Mouse (Mus musculus) ES-Bruce4 (cell line): ENCODE results near the gene Sgsh. TPM values are rescaled to one million over a fixed set of nuclear protein-coding genes. Genes with fewer than 3 reads are reported as not detected.

Experiments
- H3K27ac ChIP-seq: 2 replicates; pipeline ENCODE4 v1.5.1; 2012; ENCODE audit warnings: low read length, inconsistent platforms; ENCODE audit not compliant: insufficient read depth
- H3K27me3 ChIP-seq: 2 replicates; pipeline ENCODE4 v1.6.1; 2012; ENCODE audit warnings: mild to moderate bottlenecking, low read length, inconsistent platforms; ENCODE audit not compliant: control insufficient read depth, poor library complexity, insufficient read depth, severe bottlenecking
- H3K36me3 ChIP-seq: 2 replicates; pipeline ENCODE4 v1.6.1; 2012; ENCODE audit warnings: inconsistent platforms, mild to moderate bottlenecking, low read length, moderate library complexity; ENCODE audit not compliant: control insufficient read depth, poor library complexity, insufficient read depth, severe bottlenecking
- H3K4me1 ChIP-seq: one replicate; pipeline ENCODE4 v1.8.1; 2011; ENCODE audit warnings: low read length; ENCODE audit not compliant: control insufficient read depth, insufficient read depth
- H3K4me3 ChIP-seq: 2 replicates; pipeline ENCODE4 v1.5.1; 2011; ENCODE audit warnings: low read depth, mild to moderate bottlenecking, low read length
- H3K9ac ChIP-seq: 2 replicates; pipeline ENCODE4 v1.6.1; 2012; ENCODE audit warnings: low read depth, mild to moderate bottlenecking, inconsistent platforms; ENCODE audit not compliant: poor library complexity, severe bottlenecking
- H3K9me3 ChIP-seq: replicated peaks from 2 replicates; pipeline ENCODE4 v1.6.1; 2012; ENCODE audit warnings: mild to moderate bottlenecking, low read length, inconsistent platforms; ENCODE audit not compliant: control insufficient read depth, poor library complexity, insufficient read depth, severe bottlenecking
- CTCF ChIP-seq: IDR thresholded peaks from one replicate; pipeline ENCODE4 v1.8.1; 2011; ENCODE audit warnings: low read depth, low read length
- EP300 ChIP-seq: IDR thresholded peaks from 2 replicates; pipeline ENCODE4 v1.6.1; 2011; ENCODE audit warnings: low read depth, low read length; ENCODE audit not compliant: insufficient read depth
- POLR2A ChIP-seq: IDR thresholded peaks from one replicate; pipeline ENCODE4 v1.8.1; 2011; ENCODE audit warnings: low read length; ENCODE audit not compliant: insufficient read depth
- polyA plus RNA-seq: library from polyadenylated mRNA; stranded (reverse); fragments of >200 nt; gene quantifications from 2 replicates; pipeline ENCODE4 v1.2.4, GENCODE M21; 2011; ENCODE audit warnings: low read depth; ENCODE audit not compliant: missing spikeins, insufficient read depth, insufficient read length

Sgsh gene
- polyA plus RNA-seq, 1 experiment: 3.3 TPM

GRCm38 (mm10) chr11:119300246-119300935, 54.9 kb downstream of the Sgsh start:
- peak overlapping the region; percentile 87 for H3K4me3 ChIP-seq
- H3K9ac ChIP-seq: peak overlapping the region; percentile 93
- peak overlapping the region; percentile 28; the same call in 1 of the 2 replicates for H3K27ac ChIP-seq
- H3K4me1 ChIP-seq: no peaks in the 10 kb centered on the region
- H3K9me3 ChIP-seq: no peaks in the 10 kb centered on the region
- peaks cover 27% of the 10 kb centered on the region for H3K36me3 ChIP-seq
- H3K27me3 ChIP-seq: no peaks in the 10 kb centered on the region
- TF ChIP-seq POLR2A (no peak), EP300 (no peak), CTCF (no peak)

GRCm38 (mm10) chr11:119299391-119300245, 55.7 kb downstream of the Sgsh start, which contains the start of gene Eif4a3:
TSS of gene Eif4a3 (minus strand) at chr11:119300089.
- H3K4me1 ChIP-seq: no peaks in the 10 kb centered on the region
- H3K36me3 ChIP-seq: peaks cover 35% of the 10 kb centered on the region
- H3K9ac ChIP-seq: peak within 1 kb of the TSS; percentile 93
- no peaks in the 10 kb centered on the region for H3K9me3 ChIP-seq
- peak within 1 kb of the TSS; percentile 28; the same call in 1 of the 2 replicates for H3K27ac ChIP-seq
- peak within 1 kb of the TSS; percentile 87 for H3K4me3 ChIP-seq
- H3K27me3 ChIP-seq: no peaks in the 10 kb centered on the region
- TF ChIP-seq EP300 (0 out of 2 replicates have a peak, but pooled peaks have one; percentile 6), POLR2A (peak; percentile 46), CTCF (no peak)

- TF ChIP-seq CTCF (no peak), EP300 (no peak), POLR2A (no peak)
- Histone ChIP-seq H3K27ac (no peak overlapping the region), H3K9ac (peak overlapping the region; percentile 93), H3K4me3 (peak overlapping the region; percentile 83), H3K27me3 (no peaks in the 10 kb centered on the region), H3K9me3 (no peaks in the 10 kb centered on the region), H3K36me3 (peaks cover 42% of the 10 kb centered on the region), H3K4me1 (no peaks in the 10 kb centered on the region)
Measured at GRCm38 (mm10) chr11:119298917-119299316, 56.4 kb downstream of the Sgsh start.

GRCm38 (mm10) chr11:119297996-119298395, 57.3 kb downstream of the Sgsh start:
- Histone ChIP-seq H3K27me3 (no peaks in the 10 kb centered on the region), H3K27ac (no peak overlapping the region), H3K9me3 (no peaks in the 10 kb centered on the region), H3K4me3 (no peak overlapping the region), H3K4me1 (no peaks in the 10 kb centered on the region), H3K36me3 (peaks cover 51% of the 10 kb centered on the region), H3K9ac (no peak overlapping the region)
- TF ChIP-seq CTCF (no peak), EP300 (no peak), POLR2A (no peak)

Other genes with a start within 250 kb of the Sgsh start
- gene Tbc1d16, start 127.0 kb downstream of the Sgsh start, polyA plus RNA-seq: 15.8 and 15.9 TPM in 2 replicates
- gene Ccdc40, start 127.0 kb downstream of the Sgsh start, polyA plus RNA-seq: 4.1 and 8.1 TPM in 2 replicates
- 42.3 and 50.4 TPM in 2 replicates for gene Gaa, start 87.6 kb downstream of the Sgsh start, polyA plus RNA-seq
- 257 and 268 TPM in 2 replicates for gene Eif4a3, start 55.4 kb downstream of the Sgsh start, polyA plus RNA-seq
- gene Card14, start 47.8 kb downstream of the Sgsh start, polyA plus RNA-seq: not detected in 2 replicates
- gene Slc26a11, start within 50 bp of the Sgsh start, polyA plus RNA-seq: 9.2 and 10.0 TPM in 2 replicates
- gene Rnf213, start 37.6 kb upstream of the Sgsh start, polyA plus RNA-seq: 22.4 and 23.9 TPM in 2 replicates
- gene Endov, start 135.8 kb upstream of the Sgsh start, polyA plus RNA-seq: 6.5 and 7.7 TPM in 2 replicates
- 0.21 TPM in 1 of 2 replicates, not detected in the other for gene Nptx1, start 192.2 kb upstream of the Sgsh start, polyA plus RNA-seq
- 41.5 and 47.1 TPM in 2 replicates for gene Rptor, start 247.4 kb upstream of the Sgsh start, polyA plus RNA-seq